Mouse (Mus musculus) liver, adult 2 months (tissue): ENCODE data around the gene Ppp4r3a.

ENCODE experiments used
- CTCF ChIP-seq: fragments of 200-500 bp; IDR thresholded peaks from 2 replicates; pipeline ENCODE4 v1.5.1; 2011; ENCODE audit warnings: low read depth, low read length, control low read depth
- POLR2A ChIP-seq: fragments of 200-500 bp; IDR thresholded peaks from 2 replicates; pipeline ENCODE4 v1.6.1; 2011; ENCODE audit warnings: low read length, control low read depth; ENCODE audit not compliant: insufficient read depth; ENCODE audit errors: extremely low read depth

- TF ChIP-seq POLR2A (no peak), CTCF (no peak)
These were observed 3.9 kb upstream of the Ppp4r3a start for GRCm38 (mm10) chr12:101087406-101087805.
